Mouse (Mus musculus) layer of hippocampus, adult 2 months (tissue): ENCODE measurements at regions not wholly inside any gene's neighbourhood (a gene's known extent, or its start where the extent isn't known, plus 50 kb on each side); places are given as distances from the start of the nearest gene placed in this dataset.

Experiments
- DNase-seq, 2 experiments: peaks; one replicate each; pipeline ENCODE4 v3.0.0; 2022; ENCODE audit warnings: low spot score in 2 of 2
- H3K27ac ChIP-seq: fragments of 200-600 bp; 2 replicates; pipeline ENCODE4 v1.8.1; 2022
- H3K4me3 ChIP-seq: fragments of 200-600 bp; 2 replicates; pipeline ENCODE4 v1.8.1; 2022; ENCODE audit warnings: mild to moderate bottlenecking
- CTCF ChIP-seq: fragments of 200-600 bp; conservative IDR thresholded peaks from 2 replicates; pipeline ENCODE4 v1.8.1; 2022; ENCODE audit warnings: antibody characterized with exemption, mild to moderate bottlenecking, moderate library complexity
- microRNA-seq, 2 experiments: library from miRNA; unstranded; fragments of <30 nt; microRNA quantifications; one replicate each; pipeline ENCODE4 v1.2.0; 2021

DNA sequence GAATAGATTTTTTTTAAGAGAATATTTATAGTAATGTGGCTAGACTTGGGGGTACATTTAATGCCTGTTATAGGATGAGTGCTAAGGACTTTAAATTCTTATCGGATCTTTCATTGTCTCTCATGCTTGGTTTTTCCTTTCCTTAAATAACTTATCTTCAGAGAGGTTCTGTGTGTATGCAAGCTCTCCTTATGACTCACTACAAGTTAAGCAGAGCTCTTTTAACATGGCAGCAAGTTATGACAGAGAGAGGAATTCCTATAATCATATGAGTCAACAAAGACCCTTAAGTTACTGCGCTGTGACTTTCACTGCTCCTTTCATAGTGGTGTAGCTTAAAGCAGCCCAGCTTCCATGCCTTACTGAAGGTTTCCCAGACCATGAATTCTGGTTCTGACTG lies 115.9 kb upstream of the Syt1 start:
- Histone ChIP-seq H3K27ac (no peak overlapping the region), H3K4me3 (no peak overlapping the region)
- TF ChIP-seq CTCF: no peak
- DNase-seq: no peak

DNA sequence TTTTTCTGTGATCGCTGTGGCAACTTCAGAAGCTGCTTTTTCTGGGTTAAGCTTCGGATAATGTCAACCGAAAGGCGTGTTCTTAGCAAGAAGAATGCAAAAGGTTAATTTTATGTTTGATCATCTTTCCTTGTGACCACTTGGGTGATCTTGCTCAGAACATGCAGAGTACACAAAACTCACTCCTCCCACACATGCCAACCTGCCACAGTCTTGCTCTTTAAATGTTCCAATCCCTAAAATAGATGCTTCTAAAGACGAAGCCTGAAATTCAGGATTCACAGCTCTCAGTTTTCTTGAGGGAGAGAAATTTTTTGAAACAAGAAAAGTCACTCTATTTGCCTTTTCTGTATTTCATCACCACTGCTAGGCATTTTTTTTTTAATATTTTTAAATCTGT lies 106.4 kb upstream of the Syt1 start:
- H3K27ac ChIP-seq: peak overlapping the region; percentile 64
- no peak for TF ChIP-seq CTCF
- H3K4me3 ChIP-seq: no peak overlapping the region
- DNase-seq: peak; percentile 21 to 29

DNA sequence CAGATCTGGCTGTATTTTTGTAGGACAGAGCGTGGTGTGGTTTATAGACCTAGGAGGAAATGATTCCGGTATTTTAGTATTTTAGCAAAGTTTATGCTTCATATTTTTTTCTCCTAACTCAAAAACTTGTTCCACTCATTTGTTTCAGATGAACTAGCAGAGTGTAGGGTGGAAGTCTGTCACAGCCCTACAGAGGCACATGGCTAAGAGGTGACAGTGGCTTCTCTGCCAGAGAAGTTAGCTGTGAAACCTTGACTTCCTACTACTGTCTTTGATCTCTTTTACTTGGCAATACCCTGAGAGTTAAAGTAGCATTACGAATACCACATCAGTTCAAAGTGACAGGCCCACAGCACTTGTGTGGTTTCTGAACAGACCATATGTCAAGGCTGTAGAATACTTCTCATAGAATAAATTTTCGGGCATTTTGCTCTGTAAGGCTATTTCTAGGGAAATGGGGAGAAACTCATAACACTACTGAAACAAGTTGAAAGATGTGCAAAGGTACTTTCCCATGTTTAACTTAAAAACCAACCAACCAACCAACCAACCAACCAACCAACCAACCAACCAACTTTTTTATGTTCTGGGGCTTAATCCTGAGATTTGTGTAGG lies 104.3 kb upstream of the Syt1 start:
- Histone ChIP-seq H3K4me3 (no peak overlapping the region), H3K27ac (no peak overlapping the region)
- DNase-seq: no peak
- TF ChIP-seq CTCF: no peak

DNA sequence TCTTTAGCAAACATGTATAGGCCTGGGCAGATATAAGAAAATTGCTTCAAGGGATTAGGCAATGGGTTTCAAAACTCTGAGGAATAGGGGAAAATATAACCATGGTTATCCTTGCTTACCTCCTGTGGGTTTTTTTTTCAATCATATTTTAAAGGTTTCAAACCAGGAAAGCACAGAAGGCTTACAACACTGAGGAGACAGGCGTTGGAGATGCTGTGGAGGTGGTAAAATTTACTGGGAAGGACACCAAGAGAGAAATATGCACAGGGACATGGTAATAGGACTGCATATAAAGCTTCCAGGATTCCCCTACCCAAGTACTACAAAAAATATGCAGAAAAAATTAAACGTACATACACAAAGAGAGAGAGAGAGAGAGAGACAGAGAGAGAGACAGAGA lies 95.0 kb upstream of the Syt1 start:
- no peak overlapping the region for H3K4me3 ChIP-seq
- peak in 1 of 2 experiments; percentile 23 for DNase-seq
- TF ChIP-seq CTCF: no peak
- no peak overlapping the region for H3K27ac ChIP-seq

DNA sequence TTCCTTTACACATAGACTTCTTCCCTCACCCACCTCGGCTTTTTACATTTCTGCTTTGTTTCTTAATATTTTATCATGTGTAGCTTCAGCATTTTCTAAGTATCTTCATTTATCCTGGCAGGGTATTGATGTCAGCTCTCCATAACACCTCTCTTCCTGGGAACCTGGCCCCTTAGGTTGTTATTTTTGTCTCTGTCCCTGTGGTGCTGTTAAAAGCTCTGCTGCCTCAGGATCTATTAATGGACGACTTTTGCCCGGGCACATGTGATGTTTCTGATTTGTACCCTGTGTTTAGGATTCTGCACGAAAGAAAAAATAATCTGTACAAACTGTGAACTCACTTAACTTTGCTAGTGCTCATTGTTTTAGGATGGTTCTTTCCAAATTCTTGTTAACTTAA lies 81.4 kb upstream of the Syt1 start:
- no peak for DNase-seq
- TF ChIP-seq CTCF: no peak
- H3K27ac ChIP-seq: no peak overlapping the region
- H3K4me3 ChIP-seq: no peak overlapping the region

DNA sequence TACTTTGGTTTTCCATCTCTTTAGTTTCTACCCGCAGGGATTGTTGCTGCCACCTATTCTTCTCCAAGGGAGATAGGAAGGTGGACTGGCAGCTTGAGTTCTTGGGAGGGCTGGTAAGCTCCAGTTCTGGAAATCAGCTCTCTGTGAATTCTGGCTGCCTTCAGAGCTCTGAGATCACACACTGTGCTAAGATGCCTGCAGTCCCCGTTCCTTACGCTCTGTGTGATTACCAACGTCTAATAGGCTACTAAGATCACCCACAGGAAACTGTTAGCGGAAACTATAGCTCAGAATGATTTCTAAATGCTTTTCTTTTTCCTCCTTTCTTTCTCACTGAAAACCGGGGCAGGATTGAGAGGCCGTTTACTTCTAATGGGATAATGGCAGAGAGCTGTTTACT lies 69.0 kb upstream of the Syt1 start:
- TF ChIP-seq CTCF: no peak
- no peak overlapping the region for H3K27ac ChIP-seq
- DNase-seq: no peak
- H3K4me3 ChIP-seq: no peak overlapping the region; the same call in 1 of the 2 replicates

DNA sequence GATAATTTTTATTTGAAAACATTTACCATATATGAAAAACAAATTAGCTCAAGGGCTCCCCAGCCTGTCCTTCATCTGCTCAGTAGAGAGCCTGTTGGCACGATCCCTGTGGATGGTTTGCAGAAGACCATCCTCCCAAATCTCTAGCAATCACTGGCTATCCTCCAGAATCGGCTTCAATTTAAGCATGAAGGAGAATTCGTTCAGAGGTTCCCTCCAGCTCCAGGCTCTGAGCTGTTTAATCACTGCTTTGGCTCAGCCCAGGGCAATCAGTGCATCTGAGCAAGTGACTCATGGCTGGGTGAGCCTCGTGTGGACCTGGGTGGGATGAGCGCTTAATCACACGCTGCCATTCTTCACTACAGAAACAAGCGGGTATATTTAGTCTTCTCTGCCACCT lies 63.4 kb upstream of the Syt1 start:
- no peak for TF ChIP-seq CTCF
- no peak for DNase-seq
- H3K4me3 ChIP-seq: no peak overlapping the region
- no peak overlapping the region for H3K27ac ChIP-seq

Small RNAs in the stretch of these regions (microRNA-seq; reads per million reads assigned to microRNA genes)
- gene Gm44495: 0 reads per million in 2 experiments
